ENCODE assay signal across 1 mouse cellular context in genomic region chr9:61961181-61961580, GRCm38 (mm10).
TF ChIP-seq lines count a peak whose summit lies in the region.

No protein-coding gene starts in this region.

TF ChIP-seq in CH12.LX, 34 proteins besides CTCF, POLR2A, EP300 and RAD21 (continued from another document):
- TF ChIP-seq IRF4 (IDR thresholded peaks at IDR 0.05; ENCODE audit: low read depth, low read length) = no peak
